Mouse (Mus musculus) cerebellum, adult 9-10 months (tissue): Measurements from ENCODE around the gene 6430531B16Rik.

Experiments
- DNase-seq: peaks from one replicate; pipeline ENCODE4 v3.0.0; 2022

Gene 6430531B16Rik

GRCm38 (mm10) chr7:139936705-139937104 is 41.9 kb downstream of the 6430531B16Rik start:
- no peak for DNase-seq

GRCm38 (mm10) chr7:139930732-139931131 is 47.8 kb downstream of the 6430531B16Rik start:
- no peak for DNase-seq
